Mouse (Mus musculus) urinary bladder, adult 2 months (tissue): ENCODE data around the gene Rrnad1. TPM values are rescaled to one million over a fixed set of nuclear protein-coding genes. Genes with fewer than 3 reads are reported as not detected.

Experiments
- DNase-seq: peaks from one replicate; pipeline ENCODE4 v3.0.0; 2022; ENCODE audit warnings: low spot score
- polyA plus RNA-seq: library from polyadenylated mRNA; depleted of rRNA; stranded (reverse); fragments of >200 nt; gene quantifications from 2 replicates; pipeline ENCODE4 v1.2.3, GENCODE M21; 2012; rRNA removed

The Rrnad1 gene
- 28.4 and 33.2 TPM in 2 replicates for polyA plus RNA-seq

DNA sequence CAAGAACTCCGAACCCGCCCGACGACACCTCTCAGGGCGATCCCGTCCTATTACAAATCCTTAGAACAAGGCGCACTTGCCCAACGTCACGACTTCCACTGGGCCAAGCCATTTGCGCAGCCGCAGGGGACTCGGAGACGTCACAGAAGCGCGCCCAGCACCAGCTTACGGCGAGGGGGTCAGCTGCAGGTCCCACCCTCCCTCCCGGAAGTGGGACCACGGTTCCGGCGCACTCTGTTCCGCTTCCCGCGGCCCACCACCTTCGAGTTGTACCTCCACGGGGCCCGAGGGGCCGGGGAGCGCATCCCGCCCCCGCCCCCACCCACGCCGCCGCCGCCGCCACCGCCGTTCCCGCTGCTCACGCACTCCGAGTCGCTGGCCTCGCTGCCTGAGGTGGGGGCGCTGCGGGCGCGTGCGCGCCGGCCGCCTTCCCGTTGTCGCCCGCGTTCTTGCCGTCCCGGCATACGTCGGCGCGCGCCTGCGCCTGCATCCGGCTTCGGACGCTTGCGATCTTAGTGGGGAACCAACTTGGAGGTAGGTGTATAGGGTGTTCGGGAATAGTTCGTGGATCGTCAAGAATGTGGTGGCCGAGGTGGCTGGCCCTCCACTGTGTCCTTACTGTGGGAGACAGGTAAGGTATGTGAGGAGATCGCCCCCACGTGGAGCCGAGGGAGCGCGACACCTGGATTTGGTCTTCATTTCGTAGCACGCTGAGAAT is at the start of gene Rrnad1, which contains the start of gene Isg20l2:
Gene Rrnad1, minus strand, starts transcription at position 640 of the 718 bp plus-strand sequence.
Gene Isg20l2, plus strand, starts transcription at position 237 of the 718 bp plus-strand sequence.
- peak; percentile 87 for DNase-seq

DNA sequence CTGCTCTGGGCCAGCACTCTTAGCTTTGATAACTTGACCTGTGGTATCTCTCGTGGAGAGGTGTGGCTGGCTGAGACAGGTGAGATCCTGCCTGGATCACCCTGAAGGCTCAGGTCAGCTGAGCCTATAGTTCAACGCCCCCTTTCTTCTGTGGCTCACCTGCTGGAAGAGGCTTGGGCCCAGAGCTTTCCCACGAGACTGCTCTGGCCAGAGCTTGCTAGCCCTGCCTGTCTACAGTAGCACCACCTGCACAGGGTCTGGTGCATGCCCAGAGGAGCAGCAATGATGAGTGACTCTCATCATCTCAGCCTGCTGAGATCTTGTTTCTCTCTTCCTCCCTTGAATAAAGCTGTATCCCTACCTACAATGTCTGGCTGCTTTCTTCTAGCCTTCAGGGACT is 49.6 kb upstream of the Rrnad1 start:
- no peak for DNase-seq

DNA sequence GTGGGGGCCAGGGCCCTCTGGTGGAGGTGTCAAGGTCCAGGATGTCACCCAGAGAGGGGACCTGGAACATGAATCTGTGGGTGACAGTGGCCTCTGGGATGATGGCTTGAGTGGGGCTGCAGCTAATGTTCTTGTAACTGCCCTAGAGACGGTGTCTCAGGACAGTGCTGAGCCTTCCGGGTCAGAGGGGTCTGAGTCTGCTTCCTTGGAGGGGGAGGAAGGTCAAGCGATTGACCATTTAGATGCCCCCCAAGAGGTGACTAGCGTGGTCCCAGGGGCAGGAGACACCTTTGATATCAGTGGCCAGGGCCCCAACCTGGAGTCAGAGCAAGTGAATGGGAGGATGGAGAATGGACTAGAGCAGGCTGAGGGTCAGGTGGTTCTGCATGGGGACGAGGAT is 49.0 kb upstream of the Rrnad1 start:
- no peak for DNase-seq

DNA sequence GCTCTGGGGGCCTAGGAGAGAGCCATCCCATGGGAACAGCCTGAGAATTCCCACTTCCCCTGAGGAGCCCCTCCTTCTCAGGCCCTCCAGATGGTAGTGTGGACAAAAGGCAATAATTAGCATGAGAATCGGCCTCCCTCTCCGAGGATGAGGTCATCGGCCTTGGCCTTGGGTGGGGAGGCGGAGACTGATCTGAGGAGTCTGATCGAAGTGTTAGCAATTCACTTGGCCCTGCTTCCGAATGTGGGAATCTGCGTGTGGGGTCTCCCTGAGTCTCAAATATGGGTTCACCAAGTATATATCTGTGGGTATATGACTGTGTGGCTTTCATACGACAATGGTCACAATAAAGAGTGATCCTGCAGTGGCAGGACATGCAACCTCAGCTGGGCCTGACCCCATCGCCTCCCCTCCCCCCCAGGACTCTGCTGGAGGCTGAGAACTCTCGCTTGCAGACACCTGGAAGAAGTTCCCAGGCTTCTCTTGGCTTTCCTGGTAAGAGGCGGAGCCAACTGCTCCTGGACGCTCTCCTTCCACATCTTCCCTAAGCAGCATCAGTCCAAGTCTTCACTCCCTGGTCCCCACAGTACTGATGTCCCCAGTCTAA is 44.0 kb upstream of the Rrnad1 start:
- no peak for DNase-seq

DNA sequence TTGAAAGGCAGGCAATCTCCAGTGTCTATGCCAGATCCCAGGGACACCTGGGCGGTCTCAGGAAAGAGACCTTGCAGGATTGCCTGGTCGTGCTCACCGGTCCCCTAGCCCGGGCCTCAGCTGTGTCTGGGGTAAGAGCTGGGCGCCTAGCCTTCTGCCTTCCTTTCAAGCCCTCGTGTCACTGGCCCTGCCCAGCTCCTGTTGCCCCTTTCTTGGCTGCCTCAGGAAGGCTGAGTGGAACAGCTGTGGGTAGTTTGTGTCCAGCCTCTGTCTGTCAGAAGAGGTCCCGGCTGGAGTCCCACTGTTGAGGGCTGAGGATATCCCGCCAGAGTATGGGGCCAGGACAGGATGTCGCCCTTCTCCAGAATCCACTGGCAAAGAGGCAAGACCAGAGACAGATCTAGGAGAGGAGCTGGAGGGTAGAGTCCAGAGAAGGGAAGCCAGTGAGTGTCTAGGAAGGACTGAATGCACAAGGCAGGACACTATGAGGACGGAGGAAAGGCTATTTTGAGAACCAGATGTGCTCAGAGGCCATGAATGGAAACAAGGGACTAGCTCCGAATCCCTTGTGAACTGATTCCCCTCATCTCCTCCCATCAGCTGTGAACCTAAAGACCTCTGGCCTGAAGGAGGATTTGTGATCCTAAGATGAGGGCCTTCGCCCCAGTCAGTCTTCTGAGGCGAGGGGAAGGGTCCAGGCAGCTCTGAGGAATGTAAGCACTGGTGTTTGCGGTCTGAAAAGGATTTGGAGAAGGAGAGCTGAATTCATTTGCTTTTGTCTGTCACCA is 43.3 kb upstream of the Rrnad1 start:
- no peak for DNase-seq

- no peak for DNase-seq
These were observed 42.3 kb upstream of the Rrnad1 start for GRCm38 (mm10) chr3:87972776-87973175.

- no peak for DNase-seq
These were observed 41.7 kb upstream of the Rrnad1 start for GRCm38 (mm10) chr3:87972203-87972664.

DNA sequence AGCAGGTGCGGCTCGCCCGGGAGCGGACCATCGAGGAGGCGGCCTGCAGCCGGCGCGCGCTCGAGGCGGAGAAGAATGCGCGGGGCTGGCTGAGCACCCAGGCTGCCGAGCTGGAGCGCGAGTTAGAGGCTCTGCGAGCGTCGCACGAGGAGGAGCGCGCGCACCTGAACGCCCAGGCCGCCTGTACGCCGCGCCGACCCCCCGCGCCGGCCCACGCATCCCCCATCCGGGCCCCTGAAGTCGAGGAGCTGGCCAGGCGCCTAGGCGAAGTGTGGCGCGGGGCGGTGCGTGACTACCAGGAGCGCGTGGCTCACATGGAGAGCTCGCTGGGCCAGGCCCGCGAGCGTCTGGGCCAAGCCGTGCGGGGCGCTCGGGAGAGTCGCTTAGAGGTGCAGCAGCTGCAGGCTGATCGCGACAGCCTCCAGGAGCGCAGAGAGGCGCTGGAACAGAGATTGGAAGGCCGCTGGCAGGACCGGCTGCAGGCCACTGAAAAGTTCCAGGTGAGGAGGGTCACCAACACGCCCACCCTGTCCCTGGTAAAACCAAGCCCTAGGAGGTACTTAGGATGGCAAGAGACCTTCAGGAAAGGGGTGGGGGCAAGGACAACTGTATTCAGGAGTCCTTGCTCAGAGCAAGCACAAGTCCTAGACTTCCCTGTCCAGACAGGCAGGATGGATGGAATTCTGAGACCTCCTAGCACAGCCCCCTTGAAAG is 41.1 kb upstream of the Rrnad1 start:
- no peak for DNase-seq

DNA sequence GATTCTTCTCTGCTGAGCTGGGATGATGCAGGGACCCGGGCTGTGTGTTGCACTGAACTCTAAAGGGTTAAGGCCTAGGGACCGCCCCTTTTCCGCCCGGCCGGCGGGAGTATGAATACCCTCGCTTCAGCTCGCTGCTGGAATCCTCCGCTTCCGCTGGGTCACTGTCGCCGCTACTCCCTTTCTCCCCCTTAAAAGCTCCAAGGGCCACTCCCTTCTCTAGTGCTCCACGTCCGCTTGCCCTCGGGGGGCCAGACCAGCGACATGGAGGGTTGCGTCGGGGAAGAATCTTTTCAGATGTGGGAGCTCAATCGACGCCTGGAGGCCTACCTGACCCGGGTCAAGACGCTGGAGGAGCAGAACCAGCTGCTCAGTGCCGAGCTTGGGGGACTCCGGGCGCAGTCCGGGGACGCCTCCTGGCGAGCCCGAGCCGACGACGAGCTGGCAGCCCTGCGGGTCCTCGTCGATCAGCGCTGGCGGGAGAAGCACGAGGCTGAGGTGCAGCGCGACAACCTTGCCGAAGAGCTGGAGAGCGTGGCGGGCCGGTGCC is 40.5 kb upstream of the Rrnad1 start, which contains the start of gene Nes:
Gene Nes, plus strand, starts transcription at position 140 of the 550 bp plus-strand sequence.
- DNase-seq = no peak

DNA sequence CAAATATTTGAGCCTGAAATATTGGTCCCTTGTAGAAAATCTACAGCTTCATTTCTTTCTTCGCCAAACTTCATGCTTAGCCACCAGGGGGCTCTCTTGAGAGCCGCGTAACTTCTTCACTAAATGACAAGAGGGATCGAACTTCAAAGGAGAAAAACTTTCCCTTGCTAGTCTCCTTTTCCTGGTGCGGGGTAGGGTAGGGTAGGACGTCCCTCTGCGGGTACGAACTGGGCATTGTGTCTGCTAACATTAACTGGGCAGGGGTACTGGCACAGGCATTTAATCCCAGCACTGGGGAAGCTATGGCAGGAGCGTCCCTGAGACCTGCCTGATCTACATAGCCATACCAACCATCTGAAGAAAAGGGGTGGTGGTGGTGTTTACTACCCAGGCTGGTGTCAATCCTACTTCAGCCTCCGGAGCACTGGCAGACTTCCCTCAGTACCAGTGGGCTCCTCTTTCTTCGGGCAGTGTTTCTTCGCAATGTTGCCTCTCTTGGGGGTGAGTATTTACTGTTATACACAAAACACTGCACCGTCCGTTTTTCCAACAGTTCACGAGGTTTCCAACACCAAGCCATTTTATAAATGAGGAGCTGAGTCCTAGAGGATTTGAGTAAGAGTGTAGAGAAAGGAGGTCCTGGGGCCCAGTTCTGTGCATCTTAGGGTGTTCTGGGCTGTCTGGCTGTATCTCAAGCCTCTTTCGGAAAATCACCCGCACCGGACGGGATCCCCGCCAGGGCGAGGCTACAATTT is 39.8 kb upstream of the Rrnad1 start:
- no peak for DNase-seq

DNA sequence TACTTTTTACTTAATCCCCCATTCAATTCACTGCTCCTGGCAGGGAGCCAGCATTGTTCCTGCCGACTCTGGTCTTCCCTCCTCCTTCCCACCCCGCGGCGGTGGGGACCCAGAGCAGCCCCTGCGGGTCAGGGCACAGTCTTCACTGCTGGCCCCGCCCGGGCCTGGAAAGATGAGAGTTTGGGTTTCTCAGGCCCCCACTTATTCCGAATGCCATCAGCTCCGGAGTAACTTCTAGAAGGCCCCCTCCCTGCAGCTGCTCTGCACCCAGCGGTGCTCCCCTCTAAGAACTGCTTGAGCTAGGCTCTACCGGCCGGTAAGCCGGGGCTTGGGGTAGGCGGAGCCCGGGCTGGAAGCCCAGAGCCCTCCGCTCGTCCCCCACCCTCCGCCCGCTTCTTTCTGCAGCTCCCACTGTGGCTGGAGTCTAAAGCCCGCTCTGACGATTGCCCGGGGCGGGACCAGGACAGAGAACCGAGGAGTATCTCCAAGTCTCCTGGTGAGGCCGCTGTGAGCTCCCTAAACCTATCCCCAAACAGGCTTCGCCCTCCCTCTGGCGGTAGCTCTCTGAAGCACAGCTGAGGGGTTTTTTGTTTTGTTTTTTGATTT is 30.2 kb upstream of the Rrnad1 start:
- peak; percentile 67 for DNase-seq

- no peak for DNase-seq
These were observed 29.7 kb upstream of the Rrnad1 start for GRCm38 (mm10) chr3:87960191-87960585.

DNA sequence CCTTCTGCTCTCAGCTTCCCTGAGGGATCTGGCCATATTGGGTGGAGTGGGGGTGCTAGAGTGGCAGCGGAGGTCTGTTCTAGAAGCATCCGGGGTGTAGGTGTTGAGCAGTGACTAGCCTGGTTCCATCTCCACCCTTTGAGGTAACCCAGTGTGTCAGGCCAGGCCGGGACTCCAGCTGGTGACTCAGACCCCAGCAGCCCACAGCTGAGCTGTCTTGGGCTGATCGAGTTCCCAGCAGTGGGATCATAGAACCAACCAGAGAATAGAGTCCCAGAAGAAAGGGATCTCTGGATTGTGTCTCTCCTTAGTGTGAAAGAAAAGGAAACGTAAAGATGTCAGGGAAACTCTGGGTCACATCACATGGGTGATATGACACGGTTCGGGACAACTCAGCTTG is 28.9 kb upstream of the Rrnad1 start:
- no peak for DNase-seq

- no peak for DNase-seq
These were observed 28.4 kb upstream of the Rrnad1 start for GRCm38 (mm10) chr3:87958967-87959366.

DNA sequence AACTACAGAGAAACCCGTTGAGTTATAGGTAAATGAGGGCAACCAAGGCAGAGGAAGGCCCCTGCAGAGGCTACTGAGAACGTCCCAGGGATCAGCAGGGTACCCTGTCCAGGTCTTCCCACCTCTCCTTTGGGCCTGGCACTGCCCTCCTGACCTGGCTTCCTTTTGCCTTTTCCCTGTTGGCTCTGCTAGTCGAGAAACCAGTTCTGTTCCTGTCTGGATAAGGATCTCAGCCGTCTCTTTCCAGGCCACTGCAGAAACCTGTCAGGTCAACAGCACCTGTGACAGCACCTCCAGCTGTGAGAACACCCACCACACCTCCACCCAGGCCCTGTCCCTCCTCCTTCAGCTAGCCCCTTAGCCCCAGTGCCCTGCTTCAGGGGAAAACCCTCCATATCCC is 28.0 kb upstream of the Rrnad1 start:
- no peak for DNase-seq

GRCm38 (mm10) chr3:87958056-87958455 is 27.5 kb upstream of the Rrnad1 start:
- DNase-seq = no peak

GRCm38 (mm10) chr3:87952440-87952839 is 21.9 kb upstream of the Rrnad1 start:
- no peak for DNase-seq

- no peak for DNase-seq
These were observed 21.4 kb upstream of the Rrnad1 start for GRCm38 (mm10) chr3:87951946-87952345.

- no peak for DNase-seq
These were observed 19.5 kb upstream of the Rrnad1 start for GRCm38 (mm10) chr3:87949955-87950515.
